Mouse (Mus musculus) lung, postnatal 0 days (tissue): ENCODE measurements around the gene Elf4.

Experiments used
- CTCF ChIP-seq: IDR thresholded peaks from 2 replicates; pipeline ENCODE4 v1.5.1; 2016; ENCODE audit warnings: antibody characterized with exemption, mild to moderate bottlenecking
- EP300 ChIP-seq: IDR thresholded peaks from 2 replicates; pipeline ENCODE4 v1.6.1; 2016; ENCODE audit warnings: antibody characterized with exemption, mild to moderate bottlenecking, control low read depth

- peak; percentile 74 for TF ChIP-seq CTCF
- no peak for TF ChIP-seq EP300
Observed at GRCm38 (mm10) chrX:48383643-48384042, 79.3 kb downstream of the Elf4 start.
